Mouse (Mus musculus) myocyte (in vitro differentiated cells): ENCODE measurements around the gene H2-M10.2.

ENCODE experiments used
- CEBPB ChIP-seq: IDR thresholded peaks from 2 replicates; pipeline ENCODE4 v1.6.1; 2011; ENCODE audit warnings: mild to moderate bottlenecking, moderate library complexity; ENCODE audit not compliant: poor library complexity, insufficient read depth, severe bottlenecking
- MYOD1 ChIP-seq, 3 experiments: IDR thresholded peaks; one replicate each; pipeline ENCODE4 v1.6.1; 2011; ENCODE audit warnings: control low read depth in 2 of 3, low read depth in 2 of 3, mild to moderate bottlenecking in 2 of 3, moderate library complexity in 1 of 3; ENCODE audit not compliant: insufficient read length in 2 of 3, control insufficient read depth in 1 of 3
- POLR2A ChIP-seq: IDR thresholded peaks from one replicate; pipeline ENCODE4 v1.6.1; 2011; ENCODE audit warnings: low read depth, mild to moderate bottlenecking, control low read depth, moderate library complexity; ENCODE audit not compliant: insufficient read length
- POLR2AphosphoS2 ChIP-seq: IDR thresholded peaks from one replicate; pipeline ENCODE4 v1.6.1; 2011; ENCODE audit warnings: low read depth, control low read depth; ENCODE audit not compliant: insufficient read length
- TCF12 ChIP-seq: IDR thresholded peaks from one replicate; pipeline ENCODE4 v1.6.1; 2011; ENCODE audit warnings: mild to moderate bottlenecking, control low read depth; ENCODE audit not compliant: poor library complexity, insufficient read depth, severe bottlenecking

- TF ChIP-seq POLR2A, result peak; percentile 1
- TF ChIP-seq POLR2AphosphoS2, result no peak
- no peak for TF ChIP-seq TCF12
- no peak for TF ChIP-seq MYOD1 (IDR thresholded peaks at IDR 0.05; ENCODE audit: control insufficient read depth in 1 of 3, insufficient read length in 2 of 3, low read depth in 2 of 3)
- TF ChIP-seq CEBPB, result no peak
Observed at GRCm38 (mm10) chr17:36315689-36316253, 29.5 kb upstream of the H2-M10.2 start.
